Mouse (Mus musculus) retina, postnatal 7 days (tissue): Measurements from ENCODE around the gene 9130230L23Rik.

Source experiments
- DNase-seq: peaks from one replicate; pipeline ENCODE4 v3.0.0-alpha.2; 2012; ENCODE audit warnings: low read depth, low spot score

9130230L23Rik gene

GRCm38 (mm10) chr5:65954130-65955080 lies 49.7 kb downstream of the 9130230L23Rik start:
- no peak for DNase-seq

DNA sequence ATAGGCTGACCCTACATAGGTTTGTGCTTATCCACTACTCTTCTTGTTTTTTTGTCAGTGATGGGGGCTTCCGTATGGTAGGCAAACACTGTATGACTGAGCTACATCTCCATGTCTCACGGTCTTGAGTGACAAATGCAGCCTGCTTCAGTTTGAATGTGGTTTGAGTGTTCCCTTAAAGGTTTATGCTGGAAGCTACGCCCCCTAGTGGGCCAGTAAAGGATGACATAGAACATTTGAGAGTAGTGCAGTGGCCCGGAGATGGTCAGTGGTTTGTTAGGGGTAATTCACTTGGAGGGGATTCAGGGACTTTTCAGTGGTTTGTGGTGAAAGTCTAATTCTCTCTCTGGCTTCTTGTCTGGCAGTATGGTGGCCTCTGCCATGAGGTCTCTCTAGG lies 52.6 kb downstream of the 9130230L23Rik start:
- no peak for DNase-seq

DNA sequence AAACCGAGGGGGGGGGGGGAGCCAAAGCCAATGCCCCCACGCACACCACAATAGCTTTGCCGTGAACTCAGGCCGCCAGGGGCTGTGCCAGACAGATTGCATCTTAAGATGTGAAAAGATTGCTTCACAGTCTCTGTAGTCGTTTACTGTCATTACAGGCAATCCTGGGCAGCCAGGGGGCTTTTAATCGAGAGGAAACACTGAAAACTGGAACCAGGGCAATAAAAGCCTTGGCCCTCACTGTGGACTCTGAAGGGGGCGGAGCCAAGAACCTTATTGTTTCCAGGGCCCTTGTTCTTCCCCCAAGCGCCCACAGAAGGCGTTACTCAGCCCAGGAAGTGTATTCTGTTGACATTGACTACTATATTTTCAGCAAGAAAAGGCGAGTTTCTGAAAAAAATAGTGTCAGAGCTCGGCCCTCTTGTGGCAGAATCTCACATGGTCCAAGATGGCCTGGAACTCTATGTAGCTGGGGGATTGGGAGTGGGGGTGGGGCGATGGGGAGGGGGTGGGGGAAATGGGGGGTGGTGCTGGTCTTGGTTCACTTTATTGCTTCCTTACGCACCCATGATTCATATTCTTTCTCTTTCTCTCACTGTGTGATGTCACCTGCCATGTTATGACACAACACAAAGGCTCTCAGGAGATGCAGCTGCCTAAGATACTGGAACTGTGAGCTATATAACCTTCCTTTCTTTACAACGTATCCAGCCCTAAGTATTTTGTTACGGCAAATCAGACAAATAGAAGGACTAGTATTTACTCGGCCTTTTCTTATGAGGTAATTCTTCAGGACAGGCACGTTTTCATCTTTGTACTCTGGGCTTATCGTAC lies 53.2 kb downstream of the 9130230L23Rik start:
- DNase-seq: no peak

DNA sequence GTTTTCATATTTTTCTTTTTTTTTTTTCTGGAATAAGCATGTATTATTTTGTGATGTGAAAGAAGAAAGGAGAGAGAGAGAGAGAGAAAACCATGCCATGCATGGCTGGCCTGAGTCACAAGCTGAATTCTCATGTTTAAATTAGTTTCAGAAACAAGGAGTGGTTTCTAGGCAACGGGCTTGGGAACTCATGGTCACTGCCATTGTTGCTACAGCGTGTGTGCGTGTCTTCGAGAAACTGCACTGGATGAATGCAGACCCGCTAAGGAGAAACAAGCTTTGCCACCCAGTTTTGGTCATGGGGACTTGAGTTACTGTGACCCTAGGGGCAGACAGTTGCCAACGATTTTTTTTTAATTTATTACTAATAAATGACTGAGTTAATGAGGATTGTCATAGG lies 53.8 kb downstream of the 9130230L23Rik start:
- DNase-seq: no peak

- DNase-seq: no peak
Observed at GRCm38 (mm10) chr5:65949822-65950221, 54.3 kb downstream of the 9130230L23Rik start.

- no peak for DNase-seq
Observed at GRCm38 (mm10) chr5:65941145-65941544, 62.9 kb downstream of the 9130230L23Rik start.

DNA sequence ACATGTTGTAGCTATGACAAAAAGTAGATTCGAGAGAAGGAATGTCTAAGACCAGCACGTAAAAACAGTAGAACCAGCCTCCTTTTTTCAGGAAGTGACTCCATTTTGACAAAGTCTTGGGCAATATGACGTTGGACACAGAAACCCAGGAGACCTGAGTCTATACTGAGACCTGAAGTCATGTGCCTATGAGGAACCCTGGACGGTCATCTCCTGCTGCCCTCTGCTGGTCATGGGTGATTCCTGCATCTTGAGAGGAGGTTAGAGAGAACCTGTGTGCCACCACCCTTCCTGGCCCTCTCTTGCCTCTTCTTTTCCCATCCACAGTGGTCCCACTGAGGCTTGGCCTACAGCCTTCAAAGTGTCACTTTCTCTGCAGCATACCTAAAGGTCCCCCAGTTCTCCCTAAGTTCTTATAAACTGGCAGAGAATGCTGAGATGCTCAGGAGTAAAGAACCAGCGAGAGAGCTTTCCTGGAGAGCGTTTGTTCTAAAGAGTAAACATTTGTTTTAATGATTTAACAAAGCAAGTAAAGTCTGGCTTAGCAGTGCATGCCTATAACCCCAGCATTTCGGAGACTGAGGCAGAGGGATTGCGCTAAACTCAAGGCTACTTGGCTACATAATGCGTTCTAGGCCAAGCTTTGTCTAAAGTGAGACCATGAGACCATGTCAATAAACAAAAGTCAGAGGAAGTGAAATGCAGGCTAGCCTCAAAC lies 65.9 kb downstream of the 9130230L23Rik start:
- peak; percentile 67 for DNase-seq

GRCm38 (mm10) chr5:65937011-65937726 lies 66.9 kb downstream of the 9130230L23Rik start:
- no peak for DNase-seq

GRCm38 (mm10) chr5:65934783-65935182 lies 69.3 kb downstream of the 9130230L23Rik start, which contains the start of gene Chrna9:
TSS of gene Chrna9 (plus strand) at chr5:65934921.
- no peak for DNase-seq

- DNase-seq: no peak
Observed at GRCm38 (mm10) chr5:65933764-65934163, 70.3 kb downstream of the 9130230L23Rik start.

GRCm38 (mm10) chr5:65933258-65933657 lies 70.8 kb downstream of the 9130230L23Rik start:
- no peak for DNase-seq

- no peak for DNase-seq
Observed at GRCm38 (mm10) chr5:65930171-65930570, 73.9 kb downstream of the 9130230L23Rik start.
